Mouse (Mus musculus): ENCODE results near the gene Hist2h2ab. TPM values are rescaled to one million over a fixed set of nuclear protein-coding genes. Genes with fewer than 3 reads are reported as not detected.
"Not testable (repeated sequence)": the region's sequence is repeated elsewhere in the genome, so short reads cannot be mapped to it uniquely, and the experiment has no call there.

Hist2h2ab gene
- total RNA-seq, 4 experiments from 2014 or later, result 1.4 to 3.6 (median 2.9) TPM

- peak; percentile 91 for DNase-seq (ENCODE audit: low spot score)
These were observed 22.4 kb upstream of the Hist2h2ab start for GRCm38 (mm10) chr3:96197129-96197749.

GRCm38 (mm10) chr3:96198181-96198580 is 21.5 kb upstream of the Hist2h2ab start:
- DNase-seq (ENCODE audit: low spot score), result no peak

GRCm38 (mm10) chr3:96198601-96199251 is 20.9 kb upstream of the Hist2h2ab start:
- DNase-seq (ENCODE audit: low spot score), result not testable (repeated sequence)

GRCm38 (mm10) chr3:96199731-96200130 is 19.9 kb upstream of the Hist2h2ab start:
- no peak for DNase-seq (ENCODE audit: low spot score)

GRCm38 (mm10) chr3:96207819-96208218 is 11.8 kb upstream of the Hist2h2ab start:
- no peak for DNase-seq (ENCODE audit: low spot score)

GRCm38 (mm10) chr3:96209242-96209641 is 10.4 kb upstream of the Hist2h2ab start:
- DNase-seq (ENCODE audit: low spot score), result no peak

GRCm38 (mm10) chr3:96219191-96219641 is 449 bp upstream of the Hist2h2ab start:
- DNase-seq (ENCODE audit: low spot score), result no peak

- DNase-seq (ENCODE audit: low spot score), result not testable (repeated sequence)
These were observed 583 bp downstream of the Hist2h2ab start for GRCm38 (mm10) chr3:96220131-96220764.

- peak; percentile 96 for DNase-seq (ENCODE audit: low spot score)
These were observed 1.3 kb downstream of the Hist2h2ab start, which contains the start of the genes Hist2h2ac and Hist2h2be for GRCm38 (mm10) chr3:96220765-96221639. TSS of gene Hist2h2ac (minus strand) at chr3:96220880. TSS of gene Hist2h2be (plus strand) at chr3:96221119.

GRCm38 (mm10) chr3:96221640-96222038 is 2.0 kb downstream of the Hist2h2ab start:
- no peak for DNase-seq (ENCODE audit: low spot score)

GRCm38 (mm10) chr3:96222774-96223173 is 3.1 kb downstream of the Hist2h2ab start:
- DNase-seq (ENCODE audit: low spot score), result no peak

- DNase-seq (ENCODE audit: low spot score), result no peak
These were observed 5.8 kb downstream of the Hist2h2ab start for GRCm38 (mm10) chr3:96225421-96225820.

GRCm38 (mm10) chr3:96226695-96227648 is 7.3 kb downstream of the Hist2h2ab start:
- peak; percentile 47 for DNase-seq (ENCODE audit: low spot score)

- no peak for DNase-seq (ENCODE audit: low spot score)
These were observed 9.2 kb downstream of the Hist2h2ab start for GRCm38 (mm10) chr3:96228828-96229227.

- DNase-seq (ENCODE audit: low spot score), result no peak
These were observed 10.7 kb downstream of the Hist2h2ab start for GRCm38 (mm10) chr3:96230404-96230803.

- DNase-seq (ENCODE audit: low spot score), result no peak
These were observed 11.5 kb downstream of the Hist2h2ab start for GRCm38 (mm10) chr3:96230910-96231757.

- DNase-seq (ENCODE audit: low spot score), result no peak
These were observed 12.1 kb downstream of the Hist2h2ab start for GRCm38 (mm10) chr3:96231758-96232120.

- DNase-seq (ENCODE audit: low spot score), result no peak
These were observed 15.2 kb downstream of the Hist2h2ab start for GRCm38 (mm10) chr3:96234914-96235313.

GRCm38 (mm10) chr3:96235836-96236235 is 16.2 kb downstream of the Hist2h2ab start:
- no peak for DNase-seq (ENCODE audit: low spot score)
